Mouse (Mus musculus) frontal cortex, postnatal 36 days (tissue): ENCODE measurements around the gene Hesx1.

Experiments used
- DNase-seq, 2 experiments: peaks; one replicate each; pipeline ENCODE4 v3.0.0; 2022; ENCODE audit warnings: low spot score in 2 of 2

The Hesx1 gene

GRCm38 (mm10) chr14:27013658-27014057 lies 19.4 kb downstream of the Hesx1 start:
- no peak for DNase-seq

- DNase-seq: no peak
Measured at GRCm38 (mm10) chr14:27017936-27018335, 23.7 kb downstream of the Hesx1 start.

GRCm38 (mm10) chr14:27019850-27020249 lies 25.6 kb downstream of the Hesx1 start:
- DNase-seq: no peak

- DNase-seq: peak; percentile 7 to 12
Measured at GRCm38 (mm10) chr14:27022876-27023275, 28.7 kb downstream of the Hesx1 start.

GRCm38 (mm10) chr14:27024664-27025063 lies 30.4 kb downstream of the Hesx1 start:
- no peak for DNase-seq

- DNase-seq: peak; percentile 31 to 67
Measured at GRCm38 (mm10) chr14:27029771-27030173, 35.6 kb downstream of the Hesx1 start.

GRCm38 (mm10) chr14:27031142-27031541 lies 36.9 kb downstream of the Hesx1 start:
- peak; percentile 31 to 63 for DNase-seq

GRCm38 (mm10) chr14:27037513-27037912 lies 43.3 kb downstream of the Hesx1 start:
- no peak for DNase-seq

- peak; percentile 82 to 86 for DNase-seq
Measured at GRCm38 (mm10) chr14:27038783-27039182, 44.6 kb downstream of the Hesx1 start, which contains the start of gene Il17rd. TSS of gene Il17rd (plus strand) at chr14:27038941.

GRCm38 (mm10) chr14:27039281-27040248 lies 45.3 kb downstream of the Hesx1 start:
- DNase-seq: no peak

- no peak for DNase-seq
Measured at GRCm38 (mm10) chr14:27040451-27040850, 46.2 kb downstream of the Hesx1 start.

GRCm38 (mm10) chr14:27042280-27042983 lies 48.2 kb downstream of the Hesx1 start:
- no peak for DNase-seq

GRCm38 (mm10) chr14:27043416-27043815 lies 49.2 kb downstream of the Hesx1 start:
- no peak for DNase-seq

GRCm38 (mm10) chr14:27044221-27044966 lies 50.2 kb downstream of the Hesx1 start:
- DNase-seq: no peak

GRCm38 (mm10) chr14:27044967-27045361 lies 50.7 kb downstream of the Hesx1 start:
- no peak for DNase-seq

- no peak for DNase-seq
Measured at GRCm38 (mm10) chr14:27048231-27048956, 54.2 kb downstream of the Hesx1 start.

- no peak for DNase-seq
Measured at GRCm38 (mm10) chr14:27050043-27050442, 55.8 kb downstream of the Hesx1 start.

GRCm38 (mm10) chr14:27050560-27051510 lies 56.6 kb downstream of the Hesx1 start:
- no peak for DNase-seq

GRCm38 (mm10) chr14:27051511-27051895 lies 57.3 kb downstream of the Hesx1 start:
- DNase-seq: no peak
